Mouse (Mus musculus): ENCODE measurements around the gene Rtn2.

Rtn2 gene

GRCm38 (mm10) chr7:19316451-19317161 is 34.2 kb downstream of the Rtn2 start:
- no peak for DNase-seq (ENCODE audit: low spot score in 2 of 2)

- DNase-seq (ENCODE audit: low spot score in 2 of 2), result no peak
These were observed 35.8 kb downstream of the Rtn2 start for GRCm38 (mm10) chr7:19318201-19318600.

- no peak for DNase-seq (ENCODE audit: low spot score in 2 of 2)
These were observed 36.3 kb downstream of the Rtn2 start for GRCm38 (mm10) chr7:19318676-19319075.

- no peak for DNase-seq (ENCODE audit: low spot score in 2 of 2)
These were observed 37.0 kb downstream of the Rtn2 start for GRCm38 (mm10) chr7:19319458-19319857.

GRCm38 (mm10) chr7:19319906-19320305 is 37.5 kb downstream of the Rtn2 start:
- DNase-seq (ENCODE audit: low spot score in 2 of 2), result peak; percentile 93 to 94

GRCm38 (mm10) chr7:19320637-19321036 is 38.2 kb downstream of the Rtn2 start:
- DNase-seq (ENCODE audit: low spot score in 2 of 2), result no peak

GRCm38 (mm10) chr7:19321464-19321863 is 39.0 kb downstream of the Rtn2 start:
- no peak for DNase-seq (ENCODE audit: low spot score in 2 of 2)

- DNase-seq (ENCODE audit: low spot score in 2 of 2), result no peak
These were observed 40.1 kb downstream of the Rtn2 start for GRCm38 (mm10) chr7:19322489-19322888.

GRCm38 (mm10) chr7:19324221-19324620 is 41.8 kb downstream of the Rtn2 start:
- no peak for DNase-seq (ENCODE audit: low spot score in 2 of 2)

GRCm38 (mm10) chr7:19325262-19326199 is 43.1 kb downstream of the Rtn2 start:
- DNase-seq (ENCODE audit: low spot score in 2 of 2), result no peak

- peak; percentile 67 to 70 for DNase-seq (ENCODE audit: low spot score in 2 of 2)
These were observed 43.9 kb downstream of the Rtn2 start for GRCm38 (mm10) chr7:19326359-19326758.

- DNase-seq (ENCODE audit: low spot score in 2 of 2), result peak; percentile 74 to 82
These were observed 44.7 kb downstream of the Rtn2 start for GRCm38 (mm10) chr7:19327128-19327527.

GRCm38 (mm10) chr7:19327782-19328181 is 45.4 kb downstream of the Rtn2 start:
- no peak for DNase-seq (ENCODE audit: low spot score in 2 of 2)

GRCm38 (mm10) chr7:19328425-19328824 is 46.0 kb downstream of the Rtn2 start:
- DNase-seq (ENCODE audit: low spot score in 2 of 2), result no peak

- no peak for DNase-seq (ENCODE audit: low spot score in 2 of 2)
These were observed 49.5 kb downstream of the Rtn2 start for GRCm38 (mm10) chr7:19331910-19332309.

GRCm38 (mm10) chr7:19332709-19333352 is 50.4 kb downstream of the Rtn2 start:
- DNase-seq (ENCODE audit: low spot score in 2 of 2), result peak; percentile 64 to 80

- DNase-seq (ENCODE audit: low spot score in 2 of 2), result no peak
These were observed 53.2 kb downstream of the Rtn2 start for GRCm38 (mm10) chr7:19335583-19335982.

GRCm38 (mm10) chr7:19337122-19337521 is 54.7 kb downstream of the Rtn2 start:
- no peak for DNase-seq (ENCODE audit: low spot score in 2 of 2)

GRCm38 (mm10) chr7:19338060-19338459 is 55.6 kb downstream of the Rtn2 start:
- DNase-seq (ENCODE audit: low spot score in 2 of 2), result no peak

GRCm38 (mm10) chr7:19338596-19338995 is 56.2 kb downstream of the Rtn2 start:
- DNase-seq (ENCODE audit: low spot score in 2 of 2), result no peak

GRCm38 (mm10) chr7:19341250-19341649 is 58.8 kb downstream of the Rtn2 start:
- DNase-seq (ENCODE audit: low spot score in 2 of 2), result no peak

- peak in 1 of 2 experiments; percentile 50 for DNase-seq (ENCODE audit: low spot score in 2 of 2)
These were observed 59.5 kb downstream of the Rtn2 start for GRCm38 (mm10) chr7:19341761-19342409.
